Mouse (Mus musculus) hindbrain, embryonic 15.5 days (tissue): Measurements from ENCODE around the gene Zfp27. TPM values are rescaled to one million over a fixed set of nuclear protein-coding genes. Genes with fewer than 3 reads are reported as not detected.
"Not testable (repeated sequence)": the region's sequence is repeated elsewhere in the genome, so short reads cannot be mapped to it uniquely, and the experiment has no call there.

Experiments
- ATAC-seq: fragments of 200-750 bp; cut with Nextera tagmentation; 2 replicates; pipeline ENCODE4 v1.8.0; 2017; ENCODE audit warnings: low read depth, moderate number of reproducible peaks, moderate TSS enrichment; ENCODE audit not compliant: low FRiP score
- H3K27ac ChIP-seq: fragments of 300-500 bp; sonication (generic); replicated peaks from 2 replicates; pipeline ENCODE4 v1.5.1; 2015; ENCODE audit warnings: mild to moderate bottlenecking, inconsistent platforms
- H3K27me3 ChIP-seq: fragments of 300-500 bp; sonication (generic); 2 replicates; pipeline ENCODE4 v1.6.1; 2015; ENCODE audit warnings: control low read depth, inconsistent platforms
- H3K36me3 ChIP-seq: fragments of 300-500 bp; sonication (generic); 2 replicates; pipeline ENCODE4 v1.6.1; 2015; ENCODE audit warnings: control low read depth, inconsistent platforms
- H3K4me1 ChIP-seq: fragments of 300-500 bp; sonication (generic); replicated peaks from 2 replicates; pipeline ENCODE4 v1.6.1; 2015; ENCODE audit warnings: control low read depth, inconsistent platforms
- H3K4me2 ChIP-seq: fragments of 300-500 bp; sonication (generic); 2 replicates; pipeline ENCODE4 v1.6.1; 2015; ENCODE audit warnings: moderate library complexity, mild to moderate bottlenecking, inconsistent platforms
- H3K4me3 ChIP-seq: fragments of 300-500 bp; sonication (generic); 2 replicates; pipeline ENCODE4 v1.5.1; 2015; ENCODE audit warnings: mild to moderate bottlenecking, inconsistent platforms
- H3K9ac ChIP-seq: fragments of 300-500 bp; sonication (generic); 2 replicates; pipeline ENCODE4 v1.6.1; 2015; ENCODE audit warnings: inconsistent platforms
- H3K9me3 ChIP-seq: fragments of 300-500 bp; sonication (generic); 2 replicates; pipeline ENCODE4 v1.6.1; 2016; ENCODE audit warnings: control low read depth, inconsistent platforms
- WGBS: fragments of 180-500 bp; shearing (Covaris S2); methylation state at CpG from one replicate; pipeline ENCODE4 v1.1.7; 2015; 5-methylcytosine and 5-hydroxymethylcytosine counted together
- microRNA-seq: library from miRNA; unstranded; fragments of <30 nt; microRNA quantifications from one replicate; pipeline ENCODE4, GENCODE M21; 2016
- polyA plus RNA-seq: library from polyadenylated mRNA; unstranded; fragments of >200 nt; fragmentation: Nextera tagmentation; extraction: Ambion mirVana; gene quantifications from 2 replicates; pipeline ENCODE4 v1.2.1, GENCODE M21; 2015

Gene Zfp27
- polyA plus RNA-seq, 1 experiment from 2014 or later, result 15.2 TPM

GRCm38 (mm10) chr7:29880056-29880455, 26.3 kb downstream of the Zfp27 start:
- no peak overlapping the region for H3K27ac ChIP-seq
- H3K4me1 ChIP-seq, result no peaks in the 10 kb centered on the region
- WGBS, result 77% methylated on average over 7 of the region's 7 CpGs
- ATAC-seq, result no peak
- no peak overlapping the region for H3K4me3 ChIP-seq
- H3K9me3 ChIP-seq, result peaks cover 17% of the 10 kb centered on the region
- H3K36me3 ChIP-seq, result peaks cover 34% of the 10 kb centered on the region
- no peak overlapping the region for H3K9ac ChIP-seq
- H3K4me2 ChIP-seq, result no peak overlapping the region
- H3K27me3 ChIP-seq, result no peaks in the 10 kb centered on the region

DNA sequence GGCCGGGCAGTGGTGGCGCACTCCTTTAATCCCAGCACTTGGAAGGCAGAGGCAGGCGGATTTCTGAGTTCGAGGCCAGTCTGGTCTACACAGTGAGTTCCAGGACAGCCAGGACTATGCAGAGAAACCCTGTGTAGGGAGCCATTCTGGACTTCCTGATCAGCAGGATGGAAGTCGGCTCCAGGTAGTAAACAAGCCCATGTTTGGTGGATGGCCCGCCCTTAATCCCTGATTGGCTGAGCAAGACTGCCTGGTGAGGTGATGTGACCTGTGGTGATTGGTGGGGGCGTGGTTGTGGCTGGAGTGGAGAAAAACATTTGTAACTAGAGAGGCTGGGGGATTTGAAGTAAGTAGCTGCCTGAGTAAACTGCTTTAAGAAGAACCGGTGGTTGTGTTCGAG, 28.8 kb downstream of the Zfp27 start:
- not testable (repeated sequence) for H3K9ac ChIP-seq, ATAC-seq, H3K4me1 ChIP-seq, H3K27ac ChIP-seq, H3K27me3 ChIP-seq, H3K4me2 ChIP-seq, H3K4me3 ChIP-seq
- Histone ChIP-seq H3K36me3 (peaks cover 53% of the 10 kb centered on the region), H3K9me3 (peaks cover 28% of the 10 kb centered on the region)
- WGBS, result 95% methylated on average over 9 of the region's 9 CpGs

- no peak overlapping the region for H3K4me3 ChIP-seq
- no peak overlapping the region for H3K9ac ChIP-seq
- no peaks in the 10 kb centered on the region for H3K4me1 ChIP-seq
- 95% methylated on average over 10 of the region's 10 CpGs for WGBS
- H3K27ac ChIP-seq, result no peak overlapping the region
- ATAC-seq, result no peak
- peaks cover 28% of the 10 kb centered on the region for H3K9me3 ChIP-seq
- H3K36me3 ChIP-seq, result peaks cover 61% of the 10 kb centered on the region
- H3K27me3 ChIP-seq, result no peaks in the 10 kb centered on the region
- no peak overlapping the region for H3K4me2 ChIP-seq
Observed at GRCm38 (mm10) chr7:29874256-29874655, 32.1 kb downstream of the Zfp27 start.

- Histone ChIP-seq H3K4me3 (no peak overlapping the region), H3K27ac (no peak overlapping the region), H3K27me3 (no peaks in the 10 kb centered on the region), H3K36me3 (no peaks in the 10 kb centered on the region), H3K9ac (no peak overlapping the region), H3K4me1 (peaks cover 10% of the 10 kb centered on the region), H3K4me2 (no peak overlapping the region), H3K9me3 (no peaks in the 10 kb centered on the region)
- 90% methylated on average over 7 of the region's 7 CpGs for WGBS
- ATAC-seq, result no peak
Observed at GRCm38 (mm10) chr7:29861660-29862059, 44.7 kb downstream of the Zfp27 start.

- peak within 1 kb of the TSS; percentile 64 for H3K4me3 ChIP-seq
- H3K4me2 ChIP-seq, result peak within 1 kb of the TSS; percentile 70
- WGBS, result 7% methylated on average over 32 of the region's 32 CpGs
- peak within 1 kb of the TSS; percentile 60 for H3K9ac ChIP-seq
- peak within 1 kb of the TSS; percentile 78 for H3K27ac ChIP-seq
- H3K9me3 ChIP-seq, result no peaks in the 10 kb centered on the region
- ATAC-seq, result peak; percentile 98
- H3K36me3 ChIP-seq, result no peaks in the 10 kb centered on the region
- peaks cover 10% of the 10 kb centered on the region for H3K4me1 ChIP-seq
- H3K27me3 ChIP-seq, result no peaks in the 10 kb centered on the region
Observed at GRCm38 (mm10) chr7:29859532-29860517, 46.5 kb downstream of the Zfp27 start, which contains the start of gene Zfp420. TSS of gene Zfp420 (plus strand) at chr7:29859979.

- Histone ChIP-seq H3K4me1 (peaks cover 5% of the 10 kb centered on the region; the same call in 1 of the 2 replicates), H3K4me2 (peak within 1 kb of the TSS; percentile 74), H3K27me3 (no peaks in the 10 kb centered on the region), H3K27ac (peak within 1 kb of the TSS; percentile 74), H3K9ac (peak within 1 kb of the TSS; percentile 57), H3K4me3 (peak within 1 kb of the TSS; percentile 54), H3K9me3 (no peaks in the 10 kb centered on the region), H3K36me3 (peaks cover 20% of the 10 kb centered on the region)
- peak; percentile 98 for ATAC-seq
- WGBS, result 1% methylated on average over 21 of the region's 21 CpGs
Observed at GRCm38 (mm10) chr7:29853219-29853842, 53.0 kb downstream of the Zfp27 start, which contains the start of gene Zfp940. TSS of gene Zfp940 (minus strand) at chr7:29853669.

DNA sequence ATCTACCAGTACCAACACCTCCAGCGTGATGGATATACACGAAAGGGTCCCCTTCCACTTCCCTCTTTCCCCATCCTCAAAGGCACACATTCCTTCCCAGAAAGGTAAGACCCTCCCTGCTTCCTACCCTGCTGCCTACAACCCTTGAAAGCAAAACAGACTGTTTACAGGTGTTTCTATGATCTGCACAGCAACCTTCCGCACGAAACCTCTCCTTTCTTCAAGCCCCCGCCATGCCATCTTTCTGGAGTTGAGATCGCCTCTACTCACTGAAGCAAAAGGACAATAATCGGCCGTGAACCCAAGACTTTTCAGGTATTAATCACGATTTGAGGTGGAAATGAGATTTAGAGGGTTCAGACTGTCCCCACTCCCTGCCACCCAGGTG, 53.5 kb downstream of the Zfp27 start:
- H3K4me1 ChIP-seq, result peaks cover 5% of the 10 kb centered on the region; the same call in 1 of the 2 replicates
- H3K9me3 ChIP-seq, result no peaks in the 10 kb centered on the region
- H3K27ac ChIP-seq, result peak overlapping the region; percentile 74
- ATAC-seq, result no peak
- H3K4me2 ChIP-seq, result peak overlapping the region; percentile 74
- WGBS, result 63% methylated on average over 9 of the region's 9 CpGs
- peaks cover 23% of the 10 kb centered on the region for H3K36me3 ChIP-seq
- H3K4me3 ChIP-seq, result peak overlapping the region; percentile 54
- peak overlapping the region; percentile 57 for H3K9ac ChIP-seq
- H3K27me3 ChIP-seq, result no peaks in the 10 kb centered on the region

- Histone ChIP-seq H3K9ac (no peak overlapping the region), H3K9me3 (no peaks in the 10 kb centered on the region), H3K36me3 (peaks cover 58% of the 10 kb centered on the region), H3K27me3 (no peaks in the 10 kb centered on the region), H3K27ac (no peak overlapping the region), H3K4me1 (no peaks in the 10 kb centered on the region), H3K4me2 (no peak overlapping the region), H3K4me3 (no peak overlapping the region)
- ATAC-seq, result no peak
- 93% methylated on average over 5 of the region's 5 CpGs for WGBS
Observed at GRCm38 (mm10) chr7:29844616-29845015, 61.8 kb downstream of the Zfp27 start.

Small RNA genes lying within 50 kb of the gene (microRNA-seq; reads per million reads assigned to microRNA genes)
- 0.87 reads per million for gene Mir7668

Other genes with a start within 250 kb of the Zfp27 start
- 0.29 and 0.60 TPM in 2 replicates for gene Catsperg2, start 179.5 kb downstream of the Zfp27 start, polyA plus RNA-seq
- 13.8 and 14.6 TPM in 2 replicates for gene Zfp84, start 138.0 kb downstream of the Zfp27 start, polyA plus RNA-seq
- gene Zfp30, start 122.6 kb downstream of the Zfp27 start, polyA plus RNA-seq, result 12.0 and 12.7 TPM in 2 replicates
- 23.5 and 24.1 TPM in 2 replicates for gene Zfp790, start 90.5 kb downstream of the Zfp27 start, polyA plus RNA-seq
- gene Zfp940, start 52.9 kb downstream of the Zfp27 start, polyA plus RNA-seq, result 13.4 and 14.4 TPM in 2 replicates
- gene Zfp420, start 46.6 kb downstream of the Zfp27 start, polyA plus RNA-seq, result 18.3 and 22.3 TPM in 2 replicates
- gene Zfp383, start 1.7 kb upstream of the Zfp27 start, polyA plus RNA-seq, result 5.6 and 5.8 TPM in 2 replicates
- 21.0 and 22.0 TPM in 2 replicates for gene Zfp74, start 47.5 kb upstream of the Zfp27 start, polyA plus RNA-seq
- gene Zfp568, start 77.4 kb upstream of the Zfp27 start, polyA plus RNA-seq, result 4.9 and 6.9 TPM in 2 replicates
- gene Zfp14, start 144.8 kb upstream of the Zfp27 start, polyA plus RNA-seq, result 9.6 and 11.5 TPM in 2 replicates
- gene Zfp82, start 166.3 kb upstream of the Zfp27 start, polyA plus RNA-seq, result 8.6 and 10.9 TPM in 2 replicates
- gene Gm26920, start 183.8 kb upstream of the Zfp27 start, polyA plus RNA-seq, result 1.9 and 4.0 TPM in 2 replicates
- gene Zfp566, start 184.0 kb upstream of the Zfp27 start, polyA plus RNA-seq, result 12.4 and 16.6 TPM in 2 replicates
- 73.8 and 85.0 TPM in 2 replicates for gene Zfp260, start 188.2 kb upstream of the Zfp27 start, polyA plus RNA-seq
- 21.3 and 22.3 TPM in 2 replicates for gene Zfp382, start 215.4 kb upstream of the Zfp27 start, polyA plus RNA-seq